Mouse (Mus musculus): ENCODE data around the gene Gm13083.
"Not testable (repeated sequence)": the region's sequence is repeated elsewhere in the genome, so short reads cannot be mapped to it uniquely, and the experiment has no call there.

The Gm13083 gene

DNA sequence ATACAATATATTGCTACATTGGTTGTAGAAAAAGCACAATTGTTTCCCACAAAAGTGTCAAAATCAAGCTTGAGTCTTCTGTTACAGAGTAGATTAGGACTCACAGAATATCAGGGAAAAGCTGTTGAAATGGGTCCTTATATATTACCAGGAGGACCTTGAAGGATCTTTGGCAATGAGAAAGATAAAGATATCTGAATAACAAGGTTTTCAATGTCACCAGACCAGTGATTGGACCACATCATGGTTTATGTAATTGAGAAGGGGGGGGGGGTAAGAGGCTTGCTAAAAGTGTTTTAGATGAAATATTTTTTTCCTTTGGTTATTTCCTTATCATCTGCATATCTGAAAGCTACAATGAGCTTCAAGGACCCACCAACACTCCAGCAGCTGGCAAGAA lies at the start of gene Gm13083:
Gene Gm13083, plus strand, starts transcription at position 301 of the 400 bp plus-strand sequence.
- not testable (repeated sequence) for ATAC-seq (ENCODE audit: insufficient number of reproducible peaks, low FRiP score, low TSS enrichment)

DNA sequence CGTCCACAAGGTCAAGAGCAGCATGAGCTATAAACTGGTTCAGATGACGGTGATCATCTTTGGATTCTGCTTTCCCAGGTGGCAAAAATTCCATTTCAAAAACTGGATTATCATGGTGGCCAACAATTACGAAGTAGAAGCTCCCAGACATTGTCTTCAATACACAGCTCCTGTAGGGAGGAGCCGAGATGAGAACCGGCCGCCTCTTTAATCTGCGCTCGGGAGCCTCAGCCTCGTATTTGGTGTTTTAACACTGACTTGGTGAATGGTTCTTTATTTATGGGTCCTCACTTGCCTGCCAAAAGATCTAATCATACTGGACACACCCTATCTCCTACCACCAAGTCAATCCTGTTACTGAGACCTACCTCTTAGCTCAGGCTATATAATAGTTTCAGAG lies 2.9 kb upstream of the Gm13083 start:
- ATAC-seq (ENCODE audit: insufficient number of reproducible peaks, low FRiP score, low TSS enrichment), result not testable (repeated sequence)

- ATAC-seq (ENCODE audit: insufficient number of reproducible peaks, low FRiP score, low TSS enrichment), result not testable (repeated sequence)
Measured at GRCm38 (mm10) chr4:143618101-143618500, 3.3 kb downstream of the Gm13083 start.

DNA sequence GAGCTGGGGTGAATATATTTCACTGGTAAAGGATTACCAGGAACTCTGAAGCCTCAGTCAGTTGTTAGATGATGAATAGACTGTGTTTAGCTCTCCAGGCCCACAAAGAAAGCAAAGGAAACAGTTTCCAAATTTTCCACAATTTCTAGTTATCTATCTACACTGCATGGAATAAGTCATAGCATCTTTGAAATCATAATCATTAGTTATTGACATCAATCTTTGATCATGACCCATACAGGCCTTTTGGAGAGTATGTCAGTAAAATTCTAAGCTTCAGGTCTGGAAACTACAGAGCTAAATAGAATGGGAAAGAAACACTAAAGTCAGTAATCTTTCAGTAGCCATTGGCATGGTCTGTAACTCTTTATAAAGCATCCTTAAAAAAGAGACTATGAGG lies 42.3 kb downstream of the Gm13083 start, which contains the start of gene Gm13088:
Gene Gm13088, minus strand, starts transcription at position 101 of the 400 bp plus-strand sequence.
- ATAC-seq (ENCODE audit: insufficient number of reproducible peaks, low FRiP score, low TSS enrichment), result not testable (repeated sequence)
